Mouse (Mus musculus): ENCODE data around the gene Gm42715. TPM values are rescaled to one million over a fixed set of nuclear protein-coding genes. Genes with fewer than 3 reads are reported as not detected.

Gene Gm42715
- polyA plus RNA-seq (2012; rRNA removed; ENCODE audit: low replicate concordance), result 5.6 and 10.2 TPM in 2 replicates

GRCm38 (mm10) chr7:127519284-127519683 is at the start of gene Gm42715:
Gene Gm42715, plus strand, starts transcription at chr7:127519584.

GRCm38 (mm10) chr7:127478635-127479317 is 40.6 kb upstream of the Gm42715 start, which contains the start of gene Fbrs:
Gene Fbrs, plus strand, starts transcription at chr7:127479199.

GRCm38 (mm10) chr7:127511808-127512230 is 7.6 kb upstream of the Gm42715 start, which contains the start of gene Srcap:
Gene Srcap, plus strand, starts transcription at chr7:127511983.

GRCm38 (mm10) chr7:127561340-127561858 is 42.0 kb downstream of the Gm42715 start, which contains the start of gene Tmem265:
Gene Tmem265, plus strand, starts transcription at chr7:127561390.

GRCm38 (mm10) chr7:127572895-127573471 is 53.6 kb downstream of the Gm42715 start, which contains the start of gene Phkg2:
Gene Phkg2, plus strand, starts transcription at chr7:127573340.

GRCm38 (mm10) chr7:127588011-127588871 is 68.9 kb downstream of the Gm42715 start, which contains the start of the genes Ccdc189 and Rnf40:
Gene Ccdc189, minus strand, starts transcription at chr7:127588595.
Gene Rnf40, plus strand, starts transcription at chr7:127588767.

GRCm38 (mm10) chr7:127614891-127615843 is 95.8 kb downstream of the Gm42715 start, which contains the start of gene Zfp629:
Gene Zfp629, minus strand, starts transcription at chr7:127615797.

Other genes with a start within 250 kb of the Gm42715 start
- gene Sephs2, start 245.5 kb upstream of the Gm42715 start, polyA plus RNA-seq (2012; rRNA removed; ENCODE audit: low replicate concordance), result 49.0 and 105 TPM in 2 replicates
- 3.7 and 5.6 TPM in 2 replicates for gene Itgal, start 223.3 kb upstream of the Gm42715 start, polyA plus RNA-seq (2012; rRNA removed; ENCODE audit: low replicate concordance)
- 54.7 and 77.2 TPM in 2 replicates for gene Zfp768, start 174.0 kb upstream of the Gm42715 start, polyA plus RNA-seq (2012; rRNA removed; ENCODE audit: low replicate concordance)
- gene Zfp747, start 143.5 kb upstream of the Gm42715 start, polyA plus RNA-seq (2012; rRNA removed; ENCODE audit: low replicate concordance), result 15.0 and 20.1 TPM in 2 replicates
- 5.3 and 6.4 TPM in 2 replicates for gene 9130019O22Rik, start 132.4 kb upstream of the Gm42715 start, polyA plus RNA-seq (2012; rRNA removed; ENCODE audit: low replicate concordance)
- gene E430018J23Rik, start 126.0 kb upstream of the Gm42715 start, polyA plus RNA-seq (2012; rRNA removed; ENCODE audit: low replicate concordance), result 13.3 and 15.1 TPM in 2 replicates
- 3.9 and 4.6 TPM in 2 replicates for gene Zfp764, start 112.8 kb upstream of the Gm42715 start, polyA plus RNA-seq (2012; rRNA removed; ENCODE audit: low replicate concordance)
- gene Zfp688, start 97.5 kb upstream of the Gm42715 start, polyA plus RNA-seq (2012; rRNA removed; ENCODE audit: low replicate concordance), result 21.7 and 35.2 TPM in 2 replicates
- 3.7 and 4.3 TPM in 2 replicates for gene Zfp689, start 70.4 kb upstream of the Gm42715 start, polyA plus RNA-seq (2012; rRNA removed; ENCODE audit: low replicate concordance)
- gene Prr14, start 60.0 kb upstream of the Gm42715 start, polyA plus RNA-seq (2012; rRNA removed; ENCODE audit: low replicate concordance), result 62.8 and 68.1 TPM in 2 replicates
- 36.5 and 43.2 TPM in 2 replicates for gene Fbrs, start 40.4 kb upstream of the Gm42715 start, polyA plus RNA-seq (2012; rRNA removed; ENCODE audit: low replicate concordance)
- 17.5 and 20.0 TPM in 2 replicates for gene Srcap, start 7.6 kb upstream of the Gm42715 start, polyA plus RNA-seq (2012; rRNA removed; ENCODE audit: low replicate concordance)
- 1.2 and 3.0 TPM in 2 replicates for gene Tmem265, start 41.8 kb downstream of the Gm42715 start, polyA plus RNA-seq (2012; rRNA removed; ENCODE audit: low replicate concordance)
- gene Phkg2, start 53.8 kb downstream of the Gm42715 start, polyA plus RNA-seq (2012; rRNA removed; ENCODE audit: low replicate concordance), result 28.3 and 32.0 TPM in 2 replicates
- 0.97 and 1.6 TPM in 2 replicates for gene Ccdc189, start 69.0 kb downstream of the Gm42715 start, polyA plus RNA-seq (2012; rRNA removed; ENCODE audit: low replicate concordance)
- gene Rnf40, start 69.2 kb downstream of the Gm42715 start, polyA plus RNA-seq (2012; rRNA removed; ENCODE audit: low replicate concordance), result 15.9 and 16.2 TPM in 2 replicates
- 3.0 and 7.2 TPM in 2 replicates for gene Zfp629, start 96.2 kb downstream of the Gm42715 start, polyA plus RNA-seq (2012; rRNA removed; ENCODE audit: low replicate concordance)
- gene Bcl7c, start 189.3 kb downstream of the Gm42715 start, polyA plus RNA-seq (2012; rRNA removed; ENCODE audit: low replicate concordance), result 30.7 and 46.2 TPM in 2 replicates
- gene Ctf1, start 193.2 kb downstream of the Gm42715 start, polyA plus RNA-seq (2012; rRNA removed; ENCODE audit: low replicate concordance), result 18.0 and 22.0 TPM in 2 replicates
- not detected in 2 replicates for gene Ctf2, start 212.6 kb downstream of the Gm42715 start, polyA plus RNA-seq (2012; rRNA removed; ENCODE audit: low replicate concordance)
- 51.0 and 74.6 TPM in 2 replicates for gene Fbxl19, start 225.0 kb downstream of the Gm42715 start, polyA plus RNA-seq (2012; rRNA removed; ENCODE audit: low replicate concordance)

All from duodenum, adult 2 months (tissue).